Comparison of ENCODE assay signal across 23 mouse cellular contexts in the genomic region with DNA sequence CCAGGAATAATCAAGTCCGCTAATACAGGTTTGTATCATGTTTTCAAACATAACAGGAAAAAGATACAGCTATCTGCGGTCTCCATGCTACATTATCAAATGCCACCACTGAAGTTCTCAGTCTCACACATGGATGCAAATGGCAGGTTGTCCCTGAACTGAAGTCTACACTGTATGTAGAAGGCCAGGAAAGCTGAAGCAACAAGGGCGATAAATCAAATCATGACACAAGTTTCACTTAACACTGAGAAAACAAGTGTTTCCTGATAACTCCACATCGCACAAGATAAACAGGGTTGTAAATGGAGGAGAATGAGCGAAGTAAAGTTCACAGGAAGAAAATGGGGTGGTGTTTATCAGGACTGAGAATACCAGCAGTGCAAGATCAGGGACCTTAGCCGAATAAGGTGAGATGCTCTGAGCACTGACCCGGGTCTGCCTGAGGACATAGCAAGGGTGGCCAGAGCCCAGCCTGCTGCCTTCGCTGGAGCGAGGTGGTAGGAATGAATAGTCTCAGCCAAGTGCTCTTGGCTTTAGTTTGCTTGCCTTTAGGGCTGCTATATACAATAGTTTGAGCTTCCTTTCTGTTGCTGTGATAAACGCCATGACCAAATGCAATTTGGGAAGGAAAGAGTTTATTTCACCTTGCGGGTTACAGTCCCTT.
"Had no signal": no experiment of that assay in that cellular context is flagged by ENCODE, and none has a peak within 500 bp of the region (broad histone marks: within the 10 kb centered on the region; RNA-seq: fewer than 3 reads in every experiment).

No protein-coding gene starts in this region.

- H3K4me3 ChIP-seq: heart, adult 2 months; heart, embryonic 13.5 days; heart, embryonic 15.5 days; hindbrain, embryonic 13.5 days; hindbrain, embryonic 15.5 days; layer of hippocampus, adult 2 months; left cerebral cortex, adult 2 months; limb, embryonic 10.5 days; limb, embryonic 12.5 days; liver, embryonic 13.5 days had no signal

- H3K9me3 ChIP-seq: heart, embryonic 15.5 days; hindbrain, embryonic 15.5 days; limb, embryonic 10.5 days had no signal

- DNase-seq: forebrain, postnatal 0 days; gastrocnemius, postnatal 14 days; gastrocnemius, postnatal 36 days; heart, adult 2 months; heart, postnatal 14 days; heart, postnatal 36 days; kidney, adult 18-20 months; kidney, adult 8-10 months; kidney, postnatal 10 days; kidney, postnatal 25 days; kidney, postnatal 4 days; liver; liver, embryonic 13.5 days had no signal

- H3K27ac ChIP-seq: heart, adult 2 months; heart, embryonic 13.5 days; heart, embryonic 15.5 days; hindbrain, embryonic 13.5 days; hindbrain, embryonic 15.5 days; hindbrain, postnatal 0 days; layer of hippocampus, adult 2 months; left cerebral cortex, adult 2 months; limb, embryonic 10.5 days; limb, embryonic 12.5 days; liver, embryonic 13.5 days had no signal

- H3K36me3 ChIP-seq: heart, embryonic 13.5 days; heart, embryonic 15.5 days; hindbrain, embryonic 13.5 days; hindbrain, embryonic 15.5 days; limb, embryonic 10.5 days; limb, embryonic 12.5 days; liver, embryonic 13.5 days had no signal

- H3K27me3 ChIP-seq: heart, embryonic 15.5 days; hindbrain, embryonic 13.5 days; hindbrain, embryonic 15.5 days; limb, embryonic 12.5 days; liver, embryonic 13.5 days had no signal

- H3K4me2 ChIP-seq: heart, embryonic 13.5 days; heart, embryonic 15.5 days; hindbrain, embryonic 13.5 days; hindbrain, embryonic 15.5 days; limb, embryonic 12.5 days; liver, embryonic 11.5 days; liver, embryonic 13.5 days had no signal

- H3K4me1 ChIP-seq: heart, embryonic 15.5 days; hindbrain, embryonic 13.5 days; hindbrain, embryonic 15.5 days; limb, embryonic 10.5 days; limb, embryonic 12.5 days; liver, embryonic 13.5 days had no signal

- ATAC-seq: forebrain, postnatal 0 days; hindbrain, postnatal 0 days had no signal

- H3K9ac ChIP-seq: forebrain, postnatal 0 days; heart, embryonic 13.5 days; heart, embryonic 15.5 days; hindbrain, embryonic 13.5 days; hindbrain, embryonic 15.5 days; limb, embryonic 12.5 days; liver, embryonic 13.5 days had no signal
